Mouse (Mus musculus) Muller cell, postnatal 12 days (primary cell): Measurements from ENCODE around the gene Prl2c5.
"Not testable (repeated sequence)": the region's sequence is repeated elsewhere in the genome, so short reads cannot be mapped to it uniquely, and the experiment has no call there.

Source experiments
- DNase-seq: peaks from one replicate; pipeline ENCODE4 v3.0.0-alpha.2; 2015; ENCODE audit errors: inconsistent ontology term

The Prl2c5 gene

DNA sequence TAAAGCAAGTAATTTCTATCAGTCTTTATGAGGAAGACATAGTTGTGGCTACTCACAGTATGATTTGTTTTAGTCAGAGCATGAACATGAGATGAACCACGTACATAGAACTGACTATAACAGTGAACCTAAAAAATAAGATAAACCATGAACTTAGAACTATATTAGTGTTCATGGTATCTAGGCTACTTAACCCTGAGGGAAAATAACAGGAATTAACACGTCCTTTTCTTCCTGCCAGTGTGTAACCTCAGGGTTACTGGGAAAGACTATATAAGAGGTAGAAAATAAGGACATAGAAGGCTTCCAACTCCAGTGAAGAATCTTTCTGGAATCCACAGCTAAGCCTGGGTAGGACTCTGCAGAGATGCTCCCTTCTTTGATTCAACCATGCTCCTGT is at the start of gene Prl2c5:
TSS of gene Prl2c5 (plus strand) at position 301 of the 400 bp plus-strand sequence.
- not testable (repeated sequence) for DNase-seq

DNA sequence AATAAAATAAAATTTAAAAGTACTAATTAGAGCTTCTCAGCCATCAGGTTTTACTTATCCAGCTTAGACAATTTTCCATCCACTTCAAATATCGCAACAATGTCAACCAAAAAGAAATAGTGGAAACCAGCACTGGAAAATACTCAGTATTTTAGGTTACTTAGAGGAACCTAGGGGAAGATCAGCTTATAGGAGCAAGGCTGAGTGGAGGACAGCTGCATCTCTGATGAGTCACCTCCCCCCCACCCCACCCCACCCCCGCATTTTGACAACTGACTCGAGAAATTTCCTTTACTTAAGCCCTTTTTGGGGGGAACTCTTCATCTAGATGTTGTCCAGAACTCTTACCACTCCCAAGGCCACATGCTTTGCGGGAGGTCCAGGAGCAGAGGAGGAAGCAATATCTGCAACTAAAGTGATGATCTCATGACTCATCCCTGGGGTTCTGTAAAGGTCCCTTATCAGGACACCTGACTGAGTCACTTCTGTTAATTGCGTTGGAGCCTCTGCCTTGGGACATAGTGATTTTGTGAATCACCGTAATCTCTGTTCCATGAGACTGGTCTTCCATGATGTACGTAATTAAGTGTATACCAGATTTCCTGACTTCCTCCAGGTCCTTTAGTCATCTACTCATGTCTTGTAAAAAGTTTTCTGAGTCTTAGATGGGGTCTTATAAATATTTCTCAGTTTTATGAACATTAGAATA is 19.6 kb upstream of the Prl2c5 start:
- not testable (repeated sequence) for DNase-seq

DNA sequence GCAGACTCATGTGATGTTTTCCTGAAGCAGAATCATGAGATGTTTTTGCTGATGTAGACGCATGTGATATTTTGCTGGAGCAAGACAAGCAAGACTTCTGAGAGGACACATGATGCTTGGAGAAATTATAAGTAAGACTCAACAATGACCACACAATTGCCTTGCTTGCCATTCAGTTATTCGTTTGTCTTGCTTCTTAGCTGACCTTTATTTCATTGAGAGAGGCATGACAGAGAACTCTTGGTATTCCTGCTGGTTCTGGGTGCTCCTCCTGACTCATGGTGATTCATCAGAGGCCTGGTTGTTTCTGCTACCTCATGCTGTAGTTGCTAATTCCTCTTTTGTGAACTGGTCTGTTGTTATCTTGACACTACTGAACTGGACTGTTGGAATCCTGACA is 13.9 kb upstream of the Prl2c5 start:
- DNase-seq: peak; percentile 61

DNA sequence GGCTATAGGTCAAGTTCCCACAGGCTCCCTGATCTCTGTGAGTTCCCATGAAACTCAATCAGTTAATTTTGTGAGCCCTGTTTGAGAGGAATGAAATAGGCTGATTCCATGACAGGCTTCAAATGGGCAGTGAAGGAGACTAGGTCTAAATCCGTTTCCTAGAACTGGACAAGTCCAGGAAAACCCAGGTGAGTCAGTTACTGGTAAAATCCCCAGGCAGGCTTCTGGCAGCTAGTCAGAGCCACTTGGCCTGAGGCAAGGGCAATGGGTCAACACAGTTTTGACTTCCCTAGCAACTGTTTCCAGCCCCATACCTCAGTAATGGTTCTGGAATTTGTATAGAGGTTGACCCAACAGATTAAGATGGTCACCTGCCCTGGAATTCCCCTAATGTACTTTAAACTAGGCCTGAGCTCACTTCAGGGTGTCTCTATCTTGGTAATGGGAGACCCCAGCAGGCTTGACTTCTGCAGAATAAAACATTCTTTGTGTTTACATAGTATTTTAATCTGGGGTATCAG is 8.8 kb upstream of the Prl2c5 start:
- not testable (repeated sequence) for DNase-seq

DNA sequence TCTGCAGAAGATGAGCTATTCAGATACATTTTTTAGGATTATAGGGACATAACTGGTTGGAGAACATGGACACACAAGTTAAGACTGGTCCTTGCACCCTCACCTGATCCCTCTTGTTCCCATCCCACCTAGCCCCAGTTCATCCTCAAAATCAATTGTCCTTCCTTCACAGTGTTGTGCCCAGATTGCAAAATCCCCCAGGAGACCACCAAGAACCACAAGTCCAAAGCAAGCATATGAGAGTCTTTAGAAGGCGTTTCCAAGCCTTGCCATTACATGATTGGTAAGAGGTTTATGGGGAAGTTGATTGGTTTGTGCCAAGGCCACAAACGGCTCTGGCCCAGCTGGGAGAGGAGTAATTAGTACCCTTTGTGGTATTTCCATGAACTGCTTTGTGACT is 6.8 kb upstream of the Prl2c5 start:
- DNase-seq: not testable (repeated sequence)

DNA sequence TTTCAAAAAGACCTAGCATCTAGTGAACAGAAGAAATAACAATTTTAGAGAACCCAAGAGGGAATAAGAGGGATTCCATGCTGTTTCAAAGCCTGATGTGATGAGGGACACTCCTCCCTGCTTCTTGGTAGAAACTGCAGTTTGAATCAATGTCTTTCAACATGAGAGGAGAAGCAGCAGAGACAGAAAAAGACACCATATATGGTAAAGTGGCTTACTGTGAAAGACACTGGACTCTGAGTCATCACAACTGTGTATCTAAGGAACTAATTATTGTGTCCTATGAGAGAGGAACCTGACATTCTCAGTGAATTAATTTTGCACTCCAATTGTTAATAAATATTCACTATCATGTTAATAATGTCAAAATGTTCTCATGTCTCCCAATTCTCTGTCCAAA is 28.7 kb downstream of the Prl2c5 start:
- not testable (repeated sequence) for DNase-seq

DNA sequence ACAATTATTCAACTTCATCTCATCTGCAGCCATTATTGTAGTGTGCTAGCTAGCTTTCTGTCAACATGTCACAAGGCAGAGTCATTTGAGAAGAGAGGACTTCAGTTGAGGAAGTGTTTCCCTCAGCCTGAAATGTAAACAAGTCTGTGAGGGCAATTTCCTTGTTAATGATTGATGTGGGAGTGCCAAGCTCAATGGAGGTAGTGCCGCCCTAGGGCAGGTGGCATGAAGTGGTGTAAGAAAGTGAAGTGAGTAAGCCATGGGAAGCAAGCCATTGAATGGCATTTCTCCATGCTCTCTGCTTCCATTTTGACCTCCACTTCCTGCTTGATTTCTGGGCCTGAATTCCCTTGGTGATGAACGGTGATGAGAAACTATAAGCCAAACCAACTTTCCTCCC is 33.8 kb downstream of the Prl2c5 start:
- DNase-seq: not testable (repeated sequence)

DNA sequence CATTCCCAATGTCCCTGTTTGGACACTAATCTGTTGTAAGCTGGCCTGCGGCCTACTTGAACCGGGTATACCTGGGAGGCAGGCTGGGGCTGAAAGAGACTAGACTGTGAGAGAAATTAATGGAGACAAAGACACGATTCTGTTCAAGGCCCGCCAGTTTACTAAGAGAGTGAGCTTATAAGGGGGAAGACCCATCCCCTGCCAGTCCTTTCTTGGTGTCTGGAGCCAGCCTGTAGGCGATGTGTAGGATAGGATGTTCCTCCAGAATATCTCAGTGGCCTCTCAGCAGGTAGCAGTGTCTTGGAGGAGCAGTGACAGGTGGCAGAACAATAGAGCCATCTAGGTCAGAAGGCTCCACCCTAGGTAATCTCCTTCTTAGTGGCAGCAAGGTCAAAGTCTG is 37.7 kb downstream of the Prl2c5 start:
- DNase-seq: not testable (repeated sequence)

DNA sequence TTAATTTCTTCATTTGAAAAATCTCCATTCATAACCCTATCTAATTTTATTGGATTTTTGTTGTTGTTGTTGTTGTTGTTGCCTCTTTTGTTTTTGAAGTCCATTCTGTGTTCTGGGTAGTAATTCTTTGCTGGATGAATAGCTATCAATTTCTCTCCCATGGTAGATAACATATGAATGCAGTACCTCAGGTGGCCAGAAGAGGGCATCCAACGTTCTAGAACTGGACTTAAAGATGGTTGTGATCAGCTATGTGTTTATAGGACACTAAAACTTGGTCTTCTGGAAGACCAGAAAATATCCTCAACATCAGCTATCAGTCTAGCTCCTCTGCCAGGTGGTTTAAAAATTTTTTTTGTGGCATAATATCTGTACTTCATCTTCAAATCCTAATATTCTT is 54.9 kb downstream of the Prl2c5 start:
- not testable (repeated sequence) for DNase-seq
